Mouse (Mus musculus): Measurements from ENCODE around the gene Unk.

The Unk gene

DNA sequence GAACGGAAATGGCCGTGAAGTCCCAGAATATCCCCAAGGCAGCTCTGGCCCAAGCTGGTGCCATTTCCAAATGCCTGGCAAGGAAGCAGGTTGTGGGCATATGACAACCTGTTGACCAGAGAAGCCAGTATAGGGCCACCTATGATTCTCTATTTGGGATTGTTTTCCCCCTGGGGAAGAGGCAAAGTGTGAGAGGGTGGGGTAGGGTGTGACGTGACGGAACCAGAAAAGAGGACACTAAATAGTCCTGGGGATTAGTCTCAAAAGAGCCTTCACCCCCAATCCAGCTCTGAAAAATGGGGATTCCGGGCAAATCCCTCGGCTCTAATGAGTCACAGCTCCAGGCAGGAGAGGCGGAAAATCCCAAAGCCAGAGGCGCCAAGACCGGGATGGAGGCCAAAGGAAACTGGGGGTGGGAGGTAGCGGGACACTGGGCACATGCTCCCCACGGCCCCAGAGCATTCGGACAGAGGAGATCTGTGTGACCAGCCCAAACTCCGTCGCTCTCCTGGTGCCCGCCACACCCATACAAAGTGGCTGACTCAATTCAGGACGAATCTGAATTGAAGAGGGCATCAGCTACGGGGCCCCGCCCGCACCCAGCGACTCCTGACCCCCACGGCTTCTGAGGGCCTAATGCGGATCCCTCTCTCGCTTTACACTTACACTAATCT, 78.5 kb downstream of the Unk start:
- no peak for DNase-seq (ENCODE audit: low spot score)

DNA sequence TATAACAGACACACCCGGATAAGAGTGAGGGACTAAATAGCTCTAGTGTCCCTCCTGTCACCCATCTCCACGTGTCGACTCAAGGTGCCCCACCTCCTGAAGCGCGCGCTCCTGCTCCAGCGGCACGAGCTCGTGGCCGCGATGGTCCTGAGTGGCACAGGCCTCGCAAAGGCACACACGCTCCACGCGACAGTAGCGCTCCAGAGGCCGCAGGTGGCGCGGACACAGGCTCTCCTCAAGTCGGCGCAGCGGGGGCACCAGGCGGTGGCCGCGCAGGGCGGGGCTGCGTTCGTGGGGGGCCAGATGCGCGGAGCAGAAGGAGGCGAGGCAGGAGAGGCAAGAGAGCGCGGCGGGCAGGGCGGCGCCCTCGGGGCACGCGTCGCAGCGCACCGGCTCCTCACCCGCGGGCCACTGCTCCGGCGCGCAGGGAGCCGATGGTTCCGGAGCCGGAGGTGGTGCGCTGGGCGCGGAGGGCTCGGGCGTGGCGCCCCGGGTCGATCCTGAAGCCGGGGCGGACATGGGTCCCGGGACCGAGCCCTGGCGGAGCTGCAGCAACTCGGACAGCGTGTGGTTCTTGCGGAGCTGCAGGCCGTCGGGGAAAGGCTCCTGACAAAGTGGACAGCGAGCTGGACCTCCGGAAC, 79.4 kb downstream of the Unk start:
- no peak for DNase-seq (ENCODE audit: low spot score)

DNA sequence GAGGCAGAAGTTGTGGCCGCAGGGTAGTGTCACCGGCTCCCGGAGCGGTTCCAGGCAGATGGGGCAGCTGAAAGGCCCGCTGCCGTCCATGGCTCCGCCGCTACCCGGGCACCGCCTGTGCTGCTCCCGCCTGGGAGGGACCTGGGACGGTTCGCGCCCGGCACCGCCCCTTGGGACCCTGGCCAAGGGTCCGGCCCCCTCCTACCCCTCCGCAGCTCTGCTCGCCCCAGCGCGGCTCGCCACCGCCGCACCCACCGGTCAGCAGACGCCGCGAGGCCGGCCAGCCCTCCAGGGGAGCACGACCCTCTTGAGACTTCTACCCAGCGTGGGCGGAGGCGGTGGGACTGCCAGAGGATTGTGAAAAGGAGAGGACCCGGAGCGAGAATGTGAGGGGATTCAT, 80.0 kb downstream of the Unk start:
- no peak for DNase-seq (ENCODE audit: low spot score)

DNA sequence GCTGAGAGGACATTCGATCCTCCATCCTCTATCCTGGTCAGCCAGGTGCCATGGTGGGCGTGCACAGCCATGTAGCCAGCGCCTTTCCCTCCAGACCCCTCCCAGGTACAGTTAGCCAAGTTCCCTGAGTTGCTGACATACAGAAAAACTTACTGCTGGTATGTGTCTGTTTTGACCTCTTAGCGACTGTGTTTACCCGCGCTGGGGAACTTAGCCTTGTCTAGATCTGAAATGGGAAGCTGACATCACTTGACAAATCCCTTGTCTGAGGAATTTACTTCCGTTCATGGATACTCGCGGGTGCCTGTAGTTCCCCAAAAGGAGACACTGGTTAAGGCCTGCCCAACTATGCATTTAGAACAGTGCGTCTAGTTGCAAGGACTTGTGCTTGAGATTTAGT, 80.4 kb downstream of the Unk start:
- no peak for DNase-seq (ENCODE audit: low spot score)

Measured in layer of hippocampus, adult 11-12 months (tissue).